Mouse (Mus musculus) macrophage (primary cell): ENCODE measurements around the gene Sfxn4. TPM values are rescaled to one million over a fixed set of nuclear protein-coding genes. Genes with fewer than 3 reads are reported as not detected.

Source experiments
- H3K27ac ChIP-seq: fragments of 350-480 bp; formaldehyde crosslinking; 2 replicates; pipeline ENCODE4 v1.9.0; 2021
- H3K36me3 ChIP-seq: fragments of 350-480 bp; formaldehyde crosslinking; 2 replicates; pipeline ENCODE4 v1.9.0; 2021; ENCODE audit errors: inconsistent target
- H3K4me3 ChIP-seq: fragments of 350-480 bp; formaldehyde crosslinking; 2 replicates; pipeline ENCODE4 v1.9.0; 2021; ENCODE audit errors: inconsistent target
- H3K79me2 ChIP-seq: fragments of 350-480 bp; formaldehyde crosslinking; 2 replicates; pipeline ENCODE4 v1.9.0; 2021; ENCODE audit errors: inconsistent target
- WGBS: methylation state at CpG from one replicate; pipeline ENCODE4 v1.1.7; 2026; ENCODE audit warnings: inconsistent platforms; ENCODE audit not compliant: missing documents; 5-methylcytosine and 5-hydroxymethylcytosine counted together
- polyA plus RNA-seq: library from polyadenylated mRNA; stranded (reverse); fragments of 250-400 nt; gene quantifications from 3 replicates; pipeline ENCODE4 v1.2.4, GENCODE M21; 2018; ENCODE audit warnings: inconsistent platforms
- total RNA-seq, 78 experiments: library from RNA; depleted of rRNA; stranded (reverse); fragments of 250-400 nt; gene quantifications; 1 replicate in 9 of 78; 2 replicates in 24 of 78; 3 replicates in 43 of 78; 4 replicates in 2 of 78; pipeline ENCODE4 v1.2.4; 2018; ENCODE audit warnings: inconsistent platforms in 56 of 78

Gene Sfxn4
- 10 to 100 TPM in 13 of 26 experiments, 1 to 10 TPM in 12, under 1 TPM in 1; 0.60 to 15.2 (median 10.5) TPM for total RNA-seq (2018; cell fraction: chromatin; rRNA removed)
- total RNA-seq (2018; cell fraction: cytosol; rRNA removed), result 1 to 10 TPM in 25 of 26 experiments, under 1 TPM in 1; 0.94 to 2.5 (median 1.7) TPM
- total RNA-seq (2018; cell fraction: nucleus; rRNA removed), result 10 to 100 TPM in 4 of 26 experiments, 1 to 10 TPM in 22; 1.5 to 12.5 (median 7.6) TPM
- 1.7 to 2.2 TPM (median 2.1 TPM) in 3 replicates for polyA plus RNA-seq

GRCm38 (mm10) chr19:60860868-60861700 lies at the start of gene Sfxn4:
Sfxn4 (minus strand) TSS chr19:60861479.
- Histone ChIP-seq H3K27ac (peak within 1 kb of the TSS; percentile 22; the same call in 1 of the 2 replicates), H3K79me2 (no peaks in the 10 kb centered on the region), H3K36me3 (peaks cover 21% of the 10 kb centered on the region; the same call in 1 of the 2 replicates), H3K4me3 (peak within 1 kb of the TSS; percentile 69)
- 2% methylated on average over 30 of the region's 30 CpGs for WGBS

- Histone ChIP-seq H3K79me2 (no peaks in the 10 kb centered on the region), H3K4me3 (no peak overlapping the region), H3K36me3 (no peaks in the 10 kb centered on the region), H3K27ac (no peak overlapping the region)
Measured at GRCm38 (mm10) chr19:60910304-60910703, 49.0 kb upstream of the Sfxn4 start.

- no peaks in the 10 kb centered on the region for H3K79me2 ChIP-seq
- H3K4me3 ChIP-seq, result no peak overlapping the region
- no peak overlapping the region for H3K27ac ChIP-seq
- no peaks in the 10 kb centered on the region for H3K36me3 ChIP-seq
- WGBS, result 100% methylated on average over 3 of the region's 5 CpGs
Measured at GRCm38 (mm10) chr19:60905477-60905876, 44.2 kb upstream of the Sfxn4 start.

GRCm38 (mm10) chr19:60903971-60904370 lies 42.7 kb upstream of the Sfxn4 start:
- 100% methylated on average over 1 of the region's 1 CpGs for WGBS
- Histone ChIP-seq H3K4me3 (no peak overlapping the region), H3K27ac (no peak overlapping the region), H3K79me2 (no peaks in the 10 kb centered on the region), H3K36me3 (no peaks in the 10 kb centered on the region)

- no peaks in the 10 kb centered on the region for H3K79me2 ChIP-seq
- WGBS, result 100% methylated on average over 1 of the region's 1 CpGs
- no peaks in the 10 kb centered on the region for H3K36me3 ChIP-seq
- no peak overlapping the region for H3K4me3 ChIP-seq
- H3K27ac ChIP-seq, result no peak overlapping the region
Measured at GRCm38 (mm10) chr19:60903139-60903538, 41.9 kb upstream of the Sfxn4 start.

- no peak overlapping the region for H3K27ac ChIP-seq
- no peak overlapping the region for H3K4me3 ChIP-seq
- H3K79me2 ChIP-seq, result no peaks in the 10 kb centered on the region; the same call in 1 of the 2 replicates
- 70% methylated on average over 3 of the region's 3 CpGs for WGBS
- H3K36me3 ChIP-seq, result no peaks in the 10 kb centered on the region
Measured at GRCm38 (mm10) chr19:60895251-60895880, 34.1 kb upstream of the Sfxn4 start.

GRCm38 (mm10) chr19:60891934-60892547 lies 30.8 kb upstream of the Sfxn4 start:
- WGBS, result 36% methylated on average over 1 of the region's 1 CpGs
- H3K36me3 ChIP-seq, result no peaks in the 10 kb centered on the region
- H3K27ac ChIP-seq, result no peak overlapping the region
- H3K79me2 ChIP-seq, result no peaks in the 10 kb centered on the region; the same call in 1 of the 2 replicates
- H3K4me3 ChIP-seq, result no peak overlapping the region

GRCm38 (mm10) chr19:60891123-60891470 lies 29.8 kb upstream of the Sfxn4 start:
- Histone ChIP-seq H3K36me3 (no peaks in the 10 kb centered on the region), H3K27ac (no peak overlapping the region), H3K79me2 (no peaks in the 10 kb centered on the region; the same call in 1 of the 2 replicates), H3K4me3 (no peak overlapping the region; the same call in 1 of the 2 replicates)
- 38% methylated on average over 4 of the region's 5 CpGs for WGBS

GRCm38 (mm10) chr19:60890391-60891122 lies 29.3 kb upstream of the Sfxn4 start:
- Histone ChIP-seq H3K36me3 (no peaks in the 10 kb centered on the region), H3K4me3 (peak overlapping the region; percentile 48), H3K79me2 (no peaks in the 10 kb centered on the region; the same call in 1 of the 2 replicates), H3K27ac (no peak overlapping the region)
- under 1% methylated on average over 41 of the region's 41 CpGs for WGBS

GRCm38 (mm10) chr19:60889714-60890315 lies 28.5 kb upstream of the Sfxn4 start, which contains the start of gene Grk5:
Grk5 (plus strand) TSS chr19:60889749.
- Histone ChIP-seq H3K27ac (peak within 1 kb of the TSS; percentile 53), H3K79me2 (no peaks in the 10 kb centered on the region; the same call in 1 of the 2 replicates), H3K4me3 (peak within 1 kb of the TSS; percentile 48), H3K36me3 (no peaks in the 10 kb centered on the region)
- WGBS, result 1% methylated on average over 52 of the region's 55 CpGs

GRCm38 (mm10) chr19:60889101-60889713 lies 27.9 kb upstream of the Sfxn4 start:
- WGBS, result 12% methylated on average over 17 of the region's 17 CpGs
- H3K79me2 ChIP-seq, result no peaks in the 10 kb centered on the region; the same call in 1 of the 2 replicates
- H3K4me3 ChIP-seq, result peak overlapping the region; percentile 48; the same call in 1 of the 2 replicates
- no peaks in the 10 kb centered on the region for H3K36me3 ChIP-seq
- H3K27ac ChIP-seq, result peak overlapping the region; percentile 31; the same call in 1 of the 2 replicates

- no peaks in the 10 kb centered on the region; the same call in 1 of the 2 replicates for H3K79me2 ChIP-seq
- WGBS, result 94% methylated on average over 2 of the region's 2 CpGs
- no peak overlapping the region for H3K27ac ChIP-seq
- no peak overlapping the region for H3K4me3 ChIP-seq
- no peaks in the 10 kb centered on the region for H3K36me3 ChIP-seq
Measured at GRCm38 (mm10) chr19:60887637-60888036, 26.4 kb upstream of the Sfxn4 start.

- no peak overlapping the region for H3K27ac ChIP-seq
- no peaks in the 10 kb centered on the region for H3K36me3 ChIP-seq
- no peak overlapping the region for H3K4me3 ChIP-seq
- no peaks in the 10 kb centered on the region for H3K79me2 ChIP-seq
- WGBS, result 82% methylated on average over 2 of the region's 3 CpGs
Measured at GRCm38 (mm10) chr19:60883129-60883528, 21.9 kb upstream of the Sfxn4 start.
